In genomic region chr15:6218087-6218486, GRCm38 (mm10) we compare ENCODE assay signal across 32 mouse cellular contexts.
"Had no signal": no experiment of that assay in that cellular context is flagged by ENCODE, and none has a peak within 500 bp of the region (broad histone marks: within the 10 kb centered on the region; RNA-seq: fewer than 3 reads in every experiment).

No protein-coding gene starts in this region.

- H3K36me3 ChIP-seq: limb, embryonic 10.5 days; limb, embryonic 12.5 days; limb, embryonic 13.5 days; limb, embryonic 15.5 days; liver, embryonic 12.5 days; liver, embryonic 13.5 days; liver, embryonic 15.5 days; lung, embryonic 15.5 days; midbrain, embryonic 10.5 days; midbrain, embryonic 12.5 days; midbrain, embryonic 13.5 days; midbrain, embryonic 15.5 days; neural tube, embryonic 12.5 days had no signal

- H3K9ac ChIP-seq: limb, embryonic 12.5 days; limb, embryonic 13.5 days; limb, embryonic 15.5 days; liver, embryonic 12.5 days; liver, embryonic 13.5 days; liver, embryonic 14.5 days; liver, embryonic 15.5 days; lung, embryonic 14.5 days; lung, embryonic 15.5 days; midbrain, embryonic 12.5 days; midbrain, embryonic 13.5 days; midbrain, embryonic 15.5 days; neural tube, embryonic 12.5 days had no signal

- H3K4me3 ChIP-seq: left cerebral cortex, adult 2 months; limb, embryonic 10.5 days; limb, embryonic 12.5 days; limb, embryonic 13.5 days; limb, embryonic 15.5 days; liver, embryonic 12.5 days; liver, embryonic 13.5 days; liver, embryonic 15.5 days; lung, embryonic 15.5 days; megakaryocyte, embryonic 14.5 days; midbrain, embryonic 10.5 days; midbrain, embryonic 12.5 days; midbrain, embryonic 13.5 days; midbrain, embryonic 15.5 days; myocyte; neural tube, embryonic 12.5 days had no signal

- H3K27ac ChIP-seq: left cerebral cortex, adult 2 months; limb, embryonic 10.5 days; limb, embryonic 12.5 days; limb, embryonic 13.5 days; limb, embryonic 15.5 days; liver, embryonic 12.5 days; liver, embryonic 13.5 days; liver, embryonic 14.5 days; liver, embryonic 15.5 days; lung, embryonic 15.5 days; macrophage; midbrain, embryonic 10.5 days; midbrain, embryonic 12.5 days; midbrain, embryonic 13.5 days; midbrain, embryonic 15.5 days; neural tube, embryonic 12.5 days had no signal

- H3K9me3 ChIP-seq: limb, embryonic 10.5 days; limb, embryonic 12.5 days; limb, embryonic 13.5 days; limb, embryonic 15.5 days; liver, embryonic 12.5 days; liver, embryonic 13.5 days; liver, embryonic 15.5 days; lung, embryonic 15.5 days; megakaryocyte, embryonic 14.5 days; midbrain, embryonic 10.5 days; midbrain, embryonic 12.5 days; midbrain, embryonic 13.5 days; midbrain, embryonic 15.5 days; neural tube, embryonic 12.5 days had no signal

- H3K27me3 ChIP-seq: limb, embryonic 12.5 days; limb, embryonic 13.5 days; limb, embryonic 15.5 days; liver, embryonic 12.5 days; liver, embryonic 13.5 days; liver, embryonic 15.5 days; lung, embryonic 15.5 days; midbrain, embryonic 12.5 days; midbrain, embryonic 13.5 days; midbrain, embryonic 15.5 days; neural tube, embryonic 12.5 days had no signal

- H3K4me1 ChIP-seq: limb, embryonic 10.5 days; limb, embryonic 12.5 days; limb, embryonic 13.5 days; limb, embryonic 15.5 days; liver, embryonic 12.5 days; liver, embryonic 13.5 days; liver, embryonic 15.5 days; lung, embryonic 15.5 days; megakaryocyte, embryonic 14.5 days; midbrain, embryonic 10.5 days; midbrain, embryonic 12.5 days; midbrain, embryonic 13.5 days; midbrain, embryonic 15.5 days; neural tube, embryonic 12.5 days had no signal

- DNase-seq: left cerebral cortex, postnatal 4 days; liver; liver, embryonic 13.5 days; lung, adult 18-20 months; lung, adult 2 months; lung, embryonic 14.5 days; lung, postnatal 10 days; lung, postnatal 14 days; lung, postnatal 36 days; lung, postnatal 4 days; midbrain, embryonic 14.5 days had no signal

- H3K4me2 ChIP-seq: limb, embryonic 12.5 days; limb, embryonic 13.5 days; limb, embryonic 15.5 days; liver, embryonic 11.5 days; liver, embryonic 12.5 days; liver, embryonic 13.5 days; liver, embryonic 15.5 days; lung, embryonic 14.5 days; lung, embryonic 15.5 days; midbrain, embryonic 11.5 days; midbrain, embryonic 12.5 days; midbrain, embryonic 13.5 days; midbrain, embryonic 15.5 days; neural tube, embryonic 12.5 days had no signal

- ATAC-seq: liver, embryonic 12.5 days; lung, postnatal 0 days; midbrain, embryonic 13.5 days; midbrain, embryonic 15.5 days; midbrain, embryonic 16.5 days had no signal
